Mouse (Mus musculus) 416B (cell line): Measurements from ENCODE around the gene Plekha7.

Experiments
- DNase-seq: peaks from one replicate; pipeline ENCODE4 v3.0.0; 2011; ENCODE audit warnings: low read depth

Plekha7 gene

DNA sequence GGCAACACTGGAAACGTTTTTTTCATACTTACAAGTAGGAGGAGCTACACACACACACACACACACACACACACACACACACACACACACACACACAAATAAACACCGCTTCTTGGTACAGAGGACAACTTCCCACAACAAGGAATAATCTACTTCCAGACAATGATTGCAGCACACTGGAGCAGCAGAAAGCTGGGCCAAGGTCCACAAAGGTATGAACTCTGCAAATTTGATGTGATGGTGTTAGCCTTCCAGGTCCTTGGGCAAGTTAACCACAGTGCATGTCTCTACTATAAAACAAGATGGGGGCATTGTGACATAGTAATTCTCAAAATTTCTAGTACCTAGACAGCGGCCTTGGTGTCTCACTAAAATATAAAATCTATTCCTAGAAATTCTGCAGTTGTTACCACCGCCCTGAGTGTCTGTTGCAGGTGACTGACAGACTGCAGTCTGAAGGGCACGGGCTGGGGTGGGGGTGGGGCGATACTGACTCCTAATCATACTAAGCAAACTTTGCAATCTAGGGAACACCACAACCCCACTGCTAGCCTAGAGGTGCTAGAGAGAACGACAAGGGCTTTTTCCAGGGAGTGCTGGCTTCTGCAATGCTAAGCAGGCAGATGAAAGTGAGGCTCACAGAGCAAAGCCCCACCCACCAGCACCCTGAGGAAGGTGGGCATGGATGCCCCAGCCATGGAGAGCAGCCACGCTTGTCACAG is 85.7 kb downstream of the Plekha7 start:
- no peak for DNase-seq

DNA sequence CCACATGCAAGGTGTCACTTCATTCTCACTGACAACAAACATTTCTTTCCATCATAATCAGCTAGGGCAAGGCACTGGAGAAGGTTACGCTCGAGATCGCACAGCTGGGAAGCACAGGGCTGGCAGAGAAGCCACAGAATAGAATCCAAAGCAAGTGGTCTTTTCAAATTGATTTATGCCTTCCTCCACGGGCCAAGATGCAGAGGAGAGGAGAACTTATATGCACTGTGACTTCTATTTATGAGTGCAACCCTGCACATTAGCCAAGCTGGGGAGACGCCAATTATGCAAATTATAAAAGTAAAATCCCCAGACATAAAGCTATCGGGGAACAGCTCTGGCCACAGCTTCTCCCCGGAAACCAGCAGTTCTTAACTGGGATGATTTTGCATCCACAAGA is 86.3 kb downstream of the Plekha7 start:
- no peak for DNase-seq

DNA sequence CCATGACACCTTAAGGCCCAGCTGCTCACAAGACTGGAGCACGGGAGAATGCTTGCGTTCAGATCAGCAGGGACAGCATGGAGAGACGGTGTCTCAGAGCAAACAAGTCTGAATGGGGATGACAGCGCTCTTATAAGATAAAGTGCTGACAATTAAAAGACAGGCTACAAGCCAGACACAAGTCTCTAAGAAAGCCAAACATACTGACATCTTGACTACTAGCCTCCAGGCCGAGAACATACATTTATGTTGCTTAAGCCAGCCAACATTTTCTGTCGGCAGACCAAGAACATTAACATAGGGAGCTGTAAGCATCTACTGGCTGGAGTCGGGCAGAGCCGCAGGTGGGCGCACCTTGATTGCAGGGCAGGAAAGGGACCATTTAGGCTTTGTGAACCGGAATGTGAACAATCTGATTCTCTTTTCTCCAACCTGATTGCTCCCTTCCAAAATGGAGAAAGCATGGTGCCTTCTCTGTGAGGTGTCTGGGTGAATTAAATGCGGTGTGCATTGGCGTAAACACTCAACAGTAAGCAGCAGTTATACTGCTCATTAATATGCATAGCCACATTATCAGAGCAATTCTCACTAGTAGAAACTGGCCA is 88.0 kb downstream of the Plekha7 start:
- no peak for DNase-seq

DNA sequence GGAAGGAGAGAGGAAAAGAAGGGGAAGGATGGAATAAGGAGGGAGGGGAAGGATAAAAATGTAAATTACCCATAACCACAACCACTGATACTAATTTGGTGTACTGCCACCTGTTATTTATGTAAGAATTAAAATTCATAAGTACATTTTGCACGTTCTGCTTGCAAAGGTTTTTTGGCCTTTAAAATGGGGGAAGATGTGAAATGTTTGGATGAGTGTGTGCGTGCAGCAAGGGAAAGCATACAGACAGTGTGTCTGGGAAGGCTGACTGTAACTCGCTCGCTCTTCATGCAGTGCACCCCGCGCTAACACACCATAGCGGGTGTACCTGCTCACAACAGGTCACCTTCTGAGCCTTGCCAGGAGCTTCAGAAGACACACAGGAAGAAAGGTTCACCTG is 90.4 kb downstream of the Plekha7 start:
- DNase-seq = no peak

DNA sequence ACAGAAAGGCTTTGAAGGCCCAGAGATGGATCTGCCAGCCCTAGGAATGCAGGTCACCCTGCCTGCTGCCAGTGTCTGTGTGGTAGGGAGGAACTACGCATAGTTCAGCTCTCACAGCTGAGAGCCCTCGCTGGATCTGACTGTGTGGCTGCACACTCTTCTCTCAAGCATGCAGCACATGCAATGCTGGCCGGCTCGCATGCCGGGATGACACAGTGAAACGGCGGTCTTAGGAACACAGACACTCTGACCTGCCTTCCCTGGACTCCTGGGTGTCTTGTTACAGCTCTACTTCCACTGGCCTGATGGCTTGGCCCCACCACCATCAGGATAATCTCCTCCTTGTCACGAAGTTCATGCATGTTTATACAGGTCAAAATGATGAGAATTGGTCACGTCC is 96.3 kb downstream of the Plekha7 start:
- DNase-seq = no peak

DNA sequence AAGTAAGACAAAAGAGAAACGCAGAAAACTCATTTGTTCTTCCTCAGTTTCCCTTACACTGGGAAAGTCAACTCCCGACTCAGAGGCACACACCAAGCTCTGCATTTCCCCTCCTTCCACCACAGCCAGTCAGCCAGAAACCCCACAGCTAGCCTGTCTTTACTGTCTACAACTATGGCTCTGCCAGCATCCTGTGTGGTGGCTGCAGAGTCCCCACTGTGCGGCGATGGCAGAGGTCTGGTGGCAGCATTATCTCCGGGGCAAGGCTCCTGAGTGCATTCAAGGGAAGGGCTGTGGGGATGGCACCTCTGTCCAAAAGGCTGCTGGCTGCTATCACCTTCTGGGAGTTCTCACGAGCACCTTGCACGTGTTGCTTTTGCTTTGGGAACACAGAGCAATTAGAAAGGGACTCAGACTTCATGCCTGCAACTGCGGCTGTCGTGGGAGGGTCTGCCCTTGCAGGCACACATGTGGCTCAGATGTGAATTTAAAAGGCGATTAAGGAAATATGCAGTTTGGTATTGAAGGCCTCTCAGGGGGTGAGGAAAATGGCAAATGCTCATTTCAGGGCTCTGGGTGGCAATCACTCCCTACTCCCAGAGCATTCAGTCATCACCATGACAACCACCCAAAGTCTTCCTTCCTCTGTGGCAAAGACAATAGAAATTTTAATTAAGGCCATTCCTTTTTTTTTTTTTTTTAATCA is 98.1 kb downstream of the Plekha7 start:
- no peak for DNase-seq

DNA sequence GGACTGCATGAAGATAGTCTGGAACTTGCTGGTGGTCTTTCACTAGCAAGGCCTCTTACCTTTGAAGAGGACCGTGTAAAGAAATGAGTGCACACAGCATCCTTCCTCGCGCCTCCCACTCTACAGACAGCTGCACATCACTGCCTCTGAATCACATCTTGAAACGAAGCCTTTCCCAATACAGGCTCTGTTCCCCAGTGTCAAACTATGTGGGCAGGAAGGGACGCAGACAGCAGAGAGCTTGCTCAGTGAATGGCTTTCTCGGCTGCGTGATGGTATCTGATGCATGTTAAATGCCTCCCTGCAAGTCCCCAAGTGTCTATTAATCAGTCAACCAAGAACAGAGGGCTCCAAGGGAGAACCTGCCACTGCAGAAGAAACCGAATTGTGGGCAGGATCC is 99.3 kb downstream of the Plekha7 start:
- no peak for DNase-seq

DNA sequence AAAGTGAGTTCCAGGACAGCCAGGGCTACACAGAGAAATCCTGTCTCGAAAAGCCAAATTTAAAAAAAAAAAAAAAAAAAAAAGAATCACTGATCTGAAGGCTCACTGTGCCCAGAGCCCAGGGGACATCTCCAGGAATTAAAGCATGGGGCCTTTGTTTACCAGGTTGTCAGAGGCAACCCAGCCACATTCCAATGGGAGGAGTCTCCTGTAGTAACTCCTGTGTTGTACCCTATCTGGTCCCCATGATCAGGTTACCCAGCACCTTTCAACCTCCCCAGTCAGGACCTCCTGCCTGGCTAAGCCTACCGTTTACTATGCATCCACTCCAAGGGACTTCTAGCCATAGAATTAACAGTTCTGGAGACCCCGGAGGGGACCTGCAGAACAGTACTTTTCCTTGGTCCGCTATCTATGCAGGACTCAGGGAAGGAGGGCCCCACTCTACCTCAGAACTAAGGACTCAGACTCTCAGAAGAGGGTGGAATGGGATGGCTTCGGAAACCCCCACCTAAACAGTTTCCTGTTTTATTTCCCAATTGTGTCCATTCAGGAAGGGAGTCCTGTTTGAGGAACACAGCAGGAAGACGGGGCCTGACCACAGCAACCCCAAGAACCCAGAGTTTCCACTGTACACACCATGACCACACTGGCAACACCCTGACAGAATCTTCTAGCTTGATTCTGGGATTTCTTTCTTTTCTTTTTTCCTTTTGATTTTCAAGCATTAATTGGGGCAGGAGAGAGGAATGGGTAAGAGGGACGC is 101.2 kb downstream of the Plekha7 start:
- peak; percentile 62 for DNase-seq

DNA sequence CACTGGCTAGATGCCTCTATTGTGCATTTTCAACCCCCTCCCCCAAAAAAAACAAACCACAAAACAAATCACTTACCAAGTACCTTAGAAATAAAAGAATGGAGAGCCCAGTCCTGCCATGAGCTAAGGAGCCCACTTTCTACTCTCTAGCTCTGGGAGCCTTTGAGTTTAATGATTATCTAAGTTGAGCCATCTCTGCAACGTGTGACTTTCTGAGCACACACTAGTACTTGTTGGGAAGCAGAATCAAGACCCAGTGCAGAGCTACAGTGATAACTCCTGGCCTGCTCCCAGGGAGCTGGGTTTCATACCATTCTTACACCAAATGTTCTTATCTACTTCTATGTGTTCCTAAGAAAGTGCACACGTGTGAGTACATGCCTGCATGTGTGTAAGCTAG is 102.7 kb downstream of the Plekha7 start:
- no peak for DNase-seq

DNA sequence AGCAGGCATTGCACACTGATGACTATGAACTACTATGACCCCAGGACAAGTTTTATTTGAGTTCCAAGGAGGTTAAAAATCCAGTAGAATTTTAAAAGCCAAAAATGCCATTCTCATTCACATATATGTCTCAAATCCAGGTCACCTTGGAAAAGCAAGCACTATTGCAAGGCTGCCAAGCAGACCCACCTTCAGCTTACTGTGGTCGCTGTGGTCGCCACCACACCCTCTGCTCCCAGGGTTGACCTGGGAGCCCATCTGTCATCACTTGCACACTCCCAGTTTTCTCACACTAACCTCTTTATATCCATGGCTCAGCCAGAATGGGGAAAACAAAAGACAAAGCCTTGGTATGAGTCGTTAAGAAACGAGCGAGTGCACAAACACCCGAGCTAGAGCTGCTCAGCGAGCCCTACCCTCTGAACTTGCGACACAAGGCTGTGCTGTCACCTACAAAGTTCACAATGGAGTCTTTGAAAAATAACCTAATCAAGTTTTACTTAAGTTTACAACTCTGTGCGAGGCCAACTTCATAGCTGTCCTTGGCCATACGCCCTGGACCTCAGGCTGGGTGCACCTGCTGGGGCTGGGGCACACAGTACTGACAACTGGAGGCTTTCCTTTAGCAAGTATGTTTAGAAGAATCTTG is 106.0 kb downstream of the Plekha7 start:
- DNase-seq = no peak

DNA sequence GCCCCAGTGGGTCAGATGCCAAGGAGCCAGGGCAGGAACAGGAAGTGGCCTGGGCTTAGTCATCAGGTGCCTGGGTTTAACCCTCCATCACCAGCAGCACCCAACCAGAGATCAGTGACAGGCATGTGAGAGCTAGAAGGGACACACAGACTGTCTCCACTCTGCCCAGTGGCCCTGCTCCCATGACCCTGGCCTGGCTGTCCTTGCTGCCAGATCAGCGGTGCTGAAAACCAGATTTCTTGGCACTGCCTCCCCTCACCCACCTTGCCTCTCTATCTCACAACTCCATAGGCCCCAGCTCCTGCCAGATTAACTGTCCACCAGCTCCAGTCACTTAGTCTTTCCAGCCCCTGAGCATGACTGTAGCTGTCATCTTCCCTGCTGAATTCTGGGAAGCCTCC is 107.2 kb downstream of the Plekha7 start:
- peak; percentile 78 for DNase-seq

DNA sequence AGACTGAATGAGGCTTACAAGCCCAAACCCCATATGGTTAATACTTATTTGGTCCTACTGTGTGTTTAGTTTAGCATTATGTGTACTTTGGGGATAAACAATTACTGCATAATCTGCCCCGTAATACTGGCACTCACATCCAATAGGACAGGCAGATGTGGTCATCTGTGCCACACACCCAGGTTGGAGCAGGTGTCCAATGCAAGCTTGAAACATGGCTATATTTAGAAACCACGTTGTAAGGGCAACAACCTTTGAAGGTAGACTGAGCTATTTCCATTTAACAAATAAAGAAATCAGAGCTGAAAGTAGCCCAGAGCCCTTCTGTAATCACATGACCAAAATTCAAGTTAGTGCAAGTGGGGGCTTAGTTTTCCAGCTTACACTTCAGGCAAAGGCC is 107.6 kb downstream of the Plekha7 start:
- no peak for DNase-seq

DNA sequence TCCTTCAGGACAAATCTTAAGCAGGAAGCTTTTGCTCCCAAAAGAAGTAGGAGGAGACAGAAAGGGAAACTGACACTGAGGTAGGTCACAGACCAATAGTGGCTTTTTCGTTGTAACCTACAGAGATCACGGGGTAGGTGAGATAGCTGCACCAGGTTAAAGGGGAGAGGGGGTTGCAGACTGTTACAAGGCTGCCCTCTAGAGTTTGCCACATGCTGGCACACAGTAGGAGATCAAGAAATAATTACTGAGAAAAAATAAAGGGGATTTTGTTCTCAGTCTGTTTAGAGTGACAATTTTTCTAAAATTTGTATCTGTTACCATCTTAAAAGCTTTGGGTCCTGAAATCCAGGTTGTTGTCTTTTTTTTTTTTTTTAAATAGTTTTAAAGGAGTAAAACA is 109.3 kb downstream of the Plekha7 start:
- DNase-seq = no peak

DNA sequence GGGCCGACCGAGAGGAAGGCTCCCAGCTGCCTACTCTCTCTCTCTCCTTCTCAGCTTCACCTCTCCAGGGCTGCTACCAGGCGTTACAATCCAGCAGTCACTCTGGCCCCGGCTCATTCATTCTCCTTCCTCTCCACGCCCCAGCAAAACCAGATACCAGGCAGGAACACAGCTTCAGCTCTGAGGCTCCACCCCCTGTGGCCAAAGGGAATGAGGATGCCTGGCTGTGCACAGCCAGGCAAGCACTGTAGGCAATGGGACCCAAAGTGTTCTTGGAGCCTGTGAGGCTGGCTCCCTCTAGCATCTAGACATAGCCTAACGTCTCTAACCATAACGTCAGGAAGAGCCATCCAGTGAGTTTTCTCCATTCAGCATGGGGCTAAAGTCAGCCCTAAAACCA is 109.8 kb downstream of the Plekha7 start:
- peak; percentile 21 for DNase-seq

DNA sequence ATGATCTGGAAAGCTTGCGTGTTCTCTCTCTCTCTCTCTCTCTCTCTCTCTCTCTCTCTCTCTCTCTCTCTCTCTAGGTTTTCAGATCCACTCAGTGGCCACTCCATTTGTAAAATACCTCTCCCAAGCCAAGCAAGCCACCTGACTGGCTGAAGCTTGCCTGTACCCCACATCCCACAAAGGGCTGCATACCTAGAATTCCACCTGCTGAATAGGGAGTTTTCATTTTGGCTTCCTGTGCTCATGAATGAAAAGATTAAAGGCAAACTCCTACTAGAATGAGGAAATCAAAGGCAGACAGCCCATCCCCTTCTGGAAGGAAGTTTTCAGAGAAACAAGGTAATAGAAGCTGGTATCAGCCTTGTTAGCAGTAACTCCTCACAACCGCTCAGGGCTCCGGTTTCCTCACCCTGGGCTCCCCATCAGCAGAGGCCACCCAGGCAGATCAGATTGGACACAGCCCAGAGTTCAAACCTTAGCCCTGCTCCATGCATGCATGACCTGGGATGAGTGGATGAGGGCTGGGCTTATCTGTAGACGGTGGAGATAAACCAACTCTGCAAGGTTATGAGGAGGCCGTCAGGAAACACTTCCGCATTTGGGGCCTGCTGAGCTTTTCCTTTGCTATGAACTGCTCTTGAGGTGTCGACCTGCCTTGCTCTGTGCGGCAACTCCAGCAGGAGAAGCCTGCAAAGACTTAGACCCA is 111.0 kb downstream of the Plekha7 start:
- DNase-seq = no peak

DNA sequence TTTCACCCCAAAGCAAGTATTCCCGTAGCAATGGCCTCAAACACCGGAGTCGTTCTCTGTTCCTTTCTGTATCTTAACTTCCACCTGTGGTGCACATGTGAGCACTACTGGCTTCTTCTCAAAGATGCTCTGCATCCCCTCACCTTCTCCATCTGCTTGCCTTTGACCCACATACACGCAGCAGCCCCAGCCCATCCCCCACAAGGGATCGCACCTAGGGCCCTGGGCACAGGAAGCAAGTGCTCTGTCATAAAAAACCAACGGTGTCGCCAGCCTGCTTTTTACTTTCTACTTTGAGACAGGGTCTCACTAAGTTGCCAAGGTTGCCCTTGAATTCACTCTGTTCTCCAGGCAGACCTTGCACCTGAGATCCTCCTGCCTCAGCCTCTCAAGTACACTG is 113.2 kb downstream of the Plekha7 start:
- DNase-seq = no peak

DNA sequence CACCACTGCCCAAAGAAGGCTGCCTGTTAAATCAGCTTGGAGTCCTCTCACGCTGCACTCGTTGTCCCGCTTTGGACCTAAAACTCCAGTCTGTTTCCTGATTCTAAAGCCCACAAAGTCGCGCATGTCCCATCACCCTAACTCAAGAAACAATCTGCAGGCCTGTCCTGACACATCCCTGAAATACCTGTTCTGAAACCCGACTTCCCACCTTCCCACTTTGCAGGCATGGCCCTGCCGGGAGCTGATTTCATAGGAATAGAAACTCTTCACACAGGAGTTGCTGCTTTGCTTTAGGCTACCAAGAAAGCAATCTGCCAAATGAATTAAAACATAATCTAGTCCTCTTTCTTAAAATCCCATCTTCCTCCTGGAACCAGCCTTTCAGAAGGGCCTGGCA is 115.2 kb downstream of the Plekha7 start:
- no peak for DNase-seq

DNA sequence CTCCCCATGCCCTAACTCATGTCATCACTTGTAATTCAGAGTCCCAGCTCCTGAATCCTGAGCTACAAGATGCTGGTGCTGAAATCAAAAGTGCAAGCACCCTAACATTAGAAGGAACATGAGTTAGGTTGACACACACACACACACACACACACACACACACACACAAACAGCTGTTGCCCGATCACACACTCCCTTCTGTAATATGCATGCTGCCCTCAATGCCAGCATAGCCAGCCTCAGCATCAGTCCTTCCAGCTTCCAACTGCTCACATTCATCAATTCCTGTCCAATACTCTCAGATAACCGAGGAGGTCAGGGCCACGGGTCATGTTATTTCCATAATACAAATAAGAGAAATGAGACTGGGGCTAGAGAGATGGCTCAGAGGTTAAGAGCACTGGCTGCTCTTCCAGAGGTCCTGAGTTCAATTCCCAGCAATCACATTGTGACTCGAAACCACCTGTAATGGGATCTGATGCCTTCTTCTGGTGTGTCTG is 116.0 kb downstream of the Plekha7 start:
- DNase-seq = no peak

DNA sequence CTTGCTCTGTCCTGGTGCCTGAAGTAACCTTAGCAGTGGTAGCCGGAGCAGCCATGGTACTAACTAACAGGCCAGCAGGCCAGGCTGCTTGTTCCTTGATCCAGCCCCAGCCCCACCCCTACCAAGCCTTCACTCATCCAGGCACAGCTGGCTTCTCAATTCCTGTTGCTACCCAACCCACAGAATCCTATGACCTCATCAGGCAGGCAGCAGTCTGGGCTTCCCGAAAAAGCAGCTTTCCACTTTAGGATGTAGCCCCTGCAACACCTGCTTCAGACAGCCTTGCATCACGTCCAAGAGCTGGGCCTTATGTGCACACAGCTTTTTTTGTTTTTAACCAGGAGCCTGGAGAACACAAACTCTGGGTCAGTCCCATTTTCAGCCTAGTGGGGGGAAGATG is 117.0 kb downstream of the Plekha7 start:
- DNase-seq = no peak

DNA sequence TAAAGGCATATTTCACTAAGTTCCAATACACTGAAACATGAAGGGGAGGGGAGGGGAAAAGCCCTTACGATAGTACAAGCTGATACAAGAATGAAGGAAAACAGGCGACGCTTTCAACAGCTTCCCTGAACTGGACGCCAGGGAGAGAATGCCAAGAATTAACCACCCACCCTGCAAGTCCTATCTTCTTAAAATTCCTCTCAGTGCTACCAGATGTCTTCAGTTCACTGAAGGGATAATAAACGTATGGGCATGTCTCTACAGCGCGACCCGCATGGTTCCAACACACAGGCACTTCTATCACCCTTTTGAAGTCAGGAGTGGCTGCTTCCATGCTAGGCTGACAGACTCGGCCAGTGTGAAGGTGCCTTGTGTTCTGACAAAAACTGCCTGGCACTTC is 118.5 kb downstream of the Plekha7 start:
- DNase-seq = no peak

DNA sequence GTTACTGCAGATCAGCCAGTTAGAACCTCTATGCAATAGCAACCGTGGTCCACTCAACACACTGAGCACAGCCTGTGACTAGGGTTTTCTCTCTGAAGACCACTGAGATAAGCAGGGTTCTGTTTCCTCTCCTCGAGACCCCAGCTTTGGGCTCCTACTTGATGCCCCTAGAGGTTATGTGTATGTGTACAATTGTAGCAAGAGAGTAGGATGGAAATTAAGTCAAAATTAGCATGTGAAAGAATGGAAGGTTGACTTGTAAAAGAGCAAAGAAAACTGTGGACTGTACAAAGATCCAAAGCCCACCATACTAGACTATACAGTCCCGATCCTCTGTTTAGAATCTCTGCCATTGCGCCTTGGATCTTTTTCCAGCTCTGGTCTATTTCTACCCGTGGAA is 119.8 kb downstream of the Plekha7 start:
- no peak for DNase-seq
